Mouse (Mus musculus) heart, adult 2 months (tissue): Measurements from ENCODE around the gene Kif24.

Experiments
- CTCF ChIP-seq: fragments of 200-600 bp; IDR thresholded peaks from 2 replicates; pipeline ENCODE4 v1.8.1; 2022; ENCODE audit warnings: antibody characterized with exemption, mild to moderate bottlenecking, moderate library complexity
- EP300 ChIP-seq: fragments of 200-500 bp; IDR thresholded peaks from 2 replicates; pipeline ENCODE4 v1.6.1; 2011; ENCODE audit warnings: low read depth, low read length, control low read depth; ENCODE audit not compliant: insufficient read depth

DNA sequence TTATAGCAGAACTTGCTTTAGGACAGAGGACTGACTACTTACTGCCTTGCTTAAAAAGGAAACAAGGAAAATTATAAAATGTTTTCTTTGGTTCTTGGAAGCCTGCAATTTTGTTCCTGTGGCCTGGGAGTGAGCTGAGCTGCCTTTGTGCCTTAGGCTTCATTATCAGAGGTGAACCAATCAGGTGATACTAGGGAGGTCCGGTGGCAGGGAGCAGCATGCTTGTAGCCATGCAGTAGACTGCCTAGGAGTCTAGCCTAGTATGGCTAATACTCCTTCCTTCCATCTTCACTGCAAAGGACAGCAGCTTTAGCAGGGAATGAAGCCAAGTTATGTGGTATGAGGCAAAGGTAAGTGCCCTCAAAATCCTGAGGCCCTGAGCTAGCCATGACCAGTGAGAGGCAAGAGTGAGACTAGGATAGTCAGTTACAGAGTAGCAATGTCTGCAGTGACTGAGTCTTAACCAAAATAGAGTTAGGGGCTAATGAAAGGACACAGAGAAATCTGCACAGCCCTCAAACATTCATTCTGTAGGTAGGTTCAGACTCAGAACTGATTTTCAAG lies 78.2 kb downstream of the Kif24 start:
- no peak for TF ChIP-seq CTCF
- TF ChIP-seq EP300, result no peak
